Mouse (Mus musculus) layer of hippocampus, adult 6 months (tissue): ENCODE results near the gene Cldn12. TPM values are rescaled to one million over a fixed set of nuclear protein-coding genes. Genes with fewer than 3 reads are reported as not detected.

Experiments used
- long read RNA-seq, 2 experiments: library from polyadenylated mRNA; unstranded; transcript quantifications; one replicate each; pipeline ENCODE4 v2.0.0; 2019 to 2020
- polyA plus RNA-seq: library from polyadenylated mRNA; unstranded; fragments of <200 nt; fragmentation: Nextera tagmentation; gene quantifications from 2 replicates; pipeline ENCODE4 v1.2.3, GENCODE M21; 2021

Gene Cldn12
- 11.9 and 14.3 TPM in 2 replicates for polyA plus RNA-seq
- long read RNA-seq, experiment 1, transcript Cldn12-201 (4 exons, 3,597 nt) = major isoform, 7 of 16 reads
- long read RNA-seq, experiment 1, partial matches to known transcripts = 0 of 16 reads
- long read RNA-seq, experiment 1, other reads (novel, unspliced or antisense) = 8 of 16 reads
- long read RNA-seq, experiment 2, transcript Cldn12-201 (4 exons, 3,597 nt) = major isoform, 94 of 124 reads
- long read RNA-seq, experiment 2, transcript Cldn12-202 (4 exons, 3,477 nt) = minor isoform, 8 of 124 reads
- long read RNA-seq, experiment 2, partial matches to known transcripts = 4 of 124 reads
- long read RNA-seq, experiment 2, other reads (novel, unspliced or antisense) = 16 of 124 reads

GRCm38 (mm10) chr5:5514196-5515076 lies at the start of gene Cldn12:
TSS of gene Cldn12 (minus strand) at chr5:5514958.

GRCm38 (mm10) chr5:5559079-5559740 lies 44.5 kb upstream of the Cldn12 start, which contains the start of gene Gtpbp10:
TSS of gene Gtpbp10 (minus strand) at chr5:5559538.

GRCm38 (mm10) chr5:5479043-5479442 lies 35.7 kb downstream of the Cldn12 start, which contains the start of gene 1700015F17Rik:
TSS of gene 1700015F17Rik (minus strand) at chr5:5479143.

Other genes with a start within 250 kb of the Cldn12 start
- gene Cdk14, start 94.6 kb downstream of the Cldn12 start, polyA plus RNA-seq = 74.6 and 86.0 TPM in 2 replicates
- not detected in 2 replicates for gene 1700015F17Rik, start 35.8 kb downstream of the Cldn12 start, polyA plus RNA-seq
- 3.5 and 4.9 TPM in 2 replicates for gene Gtpbp10, start 44.6 kb upstream of the Cldn12 start, polyA plus RNA-seq
- 0.23 TPM in 1 of 2 replicates, not detected in the other for gene Gm8773, start 58.8 kb upstream of the Cldn12 start, polyA plus RNA-seq
- 3.8 and 4.9 TPM in 2 replicates for gene Cfap69, start 149.3 kb upstream of the Cldn12 start, polyA plus RNA-seq
- 3.6 and 11.5 TPM in 2 replicates for gene Steap2, start 179.6 kb upstream of the Cldn12 start, polyA plus RNA-seq
- gene Steap1, start 234.4 kb upstream of the Cldn12 start, polyA plus RNA-seq = 1.0 and 39.2 TPM in 2 replicates